Mouse (Mus musculus) MEL (cell line): ENCODE results near the gene Mccc2. TPM values are rescaled to one million over a fixed set of nuclear protein-coding genes. Genes with fewer than 3 reads are reported as not detected.

ENCODE experiments used
- DNase-seq: peaks from one replicate; pipeline ENCODE4 v3.0.0; 2011; ENCODE audit warnings: low read depth, low spot score
- H3K27ac ChIP-seq: 2 replicates; pipeline ENCODE4 v1.5.1; 2012; ENCODE audit warnings: low read depth, mild to moderate bottlenecking, control low read depth, low read length, moderate library complexity; ENCODE audit not compliant: control insufficient read depth
- H3K27me3 ChIP-seq, 2 experiments: fragments of 150-350 bp in 1 of 2; sonication (generic) in 1 of 2; 2 replicates each; pipeline ENCODE4 v1.6.1; 2012; ENCODE audit warnings: low read length in 2 of 2, mild to moderate bottlenecking in 2 of 2, improper control_type of control experiment in 1 of 2, moderate library complexity in 1 of 2; ENCODE audit not compliant: insufficient read depth in 2 of 2, control insufficient read depth in 1 of 2
- H3K36me3 ChIP-seq, 2 experiments: 2 replicates each; pipeline ENCODE4 v1.6.1; 2012 to 2014; ENCODE audit warnings: low read length in 2 of 2, improper control_type of control experiment in 1 of 2, inconsistent platforms in 1 of 2, mild to moderate bottlenecking in 1 of 2; ENCODE audit not compliant: insufficient read depth in 2 of 2, control insufficient read depth in 1 of 2
- H3K4me1 ChIP-seq, 2 experiments: fragments of 150-350 bp in 1 of 2; sonication (generic) in 1 of 2; 2 replicates each; pipeline ENCODE4 v1.6.1; 2012; ENCODE audit warnings: low read length in 2 of 2, improper control_type of control experiment in 1 of 2, mild to moderate bottlenecking in 1 of 2; ENCODE audit not compliant: insufficient read depth in 2 of 2, control insufficient read depth in 1 of 2
- H3K4me3 ChIP-seq, 2 experiments: fragments of 150-350 bp in 1 of 2; sonication (generic) in 1 of 2; 2 replicates each; pipeline ENCODE4 v1.5.1; 2012; ENCODE audit warnings: low read depth in 2 of 2, low read length in 2 of 2, mild to moderate bottlenecking in 2 of 2, moderate library complexity in 2 of 2, control low read depth in 1 of 2, improper control_type of control experiment in 1 of 2; ENCODE audit not compliant: control insufficient read depth in 1 of 2, insufficient read depth in 1 of 2
- H3K79me2 ChIP-seq: 2 replicates; pipeline ENCODE4 v1.6.1; 2012; ENCODE audit warnings: mild to moderate bottlenecking, low read length, moderate library complexity; ENCODE audit not compliant: control insufficient read depth, poor library complexity, insufficient read depth
- H3K9ac ChIP-seq: 2 replicates; pipeline ENCODE4 v1.6.1; 2012; ENCODE audit warnings: low read depth, mild to moderate bottlenecking, control low read depth, low read length, moderate library complexity; ENCODE audit not compliant: control insufficient read depth, poor library complexity, severe bottlenecking
- H3K9me3 ChIP-seq: fragments of 150-350 bp; sonication (generic); replicated peaks from 2 replicates; pipeline ENCODE4 v1.6.1; 2012; ENCODE audit warnings: mild to moderate bottlenecking, low read length, improper control_type of control experiment, moderate library complexity; ENCODE audit not compliant: insufficient read depth
- BHLHE40 ChIP-seq: IDR thresholded peaks from 2 replicates; pipeline ENCODE4 v1.6.1; 2012; ENCODE audit warnings: low read depth, mild to moderate bottlenecking, inconsistent platforms, low read length, improper control_type of control experiment, borderline replicate concordance
- CHD2 ChIP-seq: IDR thresholded peaks from 2 replicates; pipeline ENCODE4 v1.6.1; 2011; ENCODE audit warnings: low read length, improper control_type of control experiment
- CTCF ChIP-seq, 3 experiments: IDR thresholded peaks in 2 of 3; conservative IDR thresholded peaks in 1 of 3; 2 replicates each; pipeline ENCODE4 v1.5.1; 2011 to 2012; ENCODE audit warnings: low read length in 3 of 3, low read depth in 2 of 3, mild to moderate bottlenecking in 2 of 3, improper control_type of control experiment in 1 of 3, inconsistent platforms in 1 of 3, mixed read lengths in 1 of 3, moderate library complexity in 1 of 3; ENCODE audit not compliant: control insufficient read depth in 1 of 3, insufficient read depth in 1 of 3, poor library complexity in 1 of 3, severe bottlenecking in 1 of 3
- E2F4 ChIP-seq: IDR thresholded peaks from 2 replicates; pipeline ENCODE4 v1.6.1; 2011; ENCODE audit warnings: low read depth, low read length, improper control_type of control experiment, borderline replicate concordance
- EP300 ChIP-seq, 2 experiments: IDR thresholded peaks; 2 replicates each; pipeline ENCODE4 v1.6.1; 2011; ENCODE audit warnings: improper control_type of control experiment in 2 of 2, low read length in 2 of 2, low read depth in 1 of 2, mild to moderate bottlenecking in 1 of 2
- JUND ChIP-seq: IDR thresholded peaks from 2 replicates; pipeline ENCODE4 v1.6.1; 2011; ENCODE audit warnings: low read depth, mild to moderate bottlenecking, improper control_type of control experiment, low read length
- KAT2A ChIP-seq: conservative IDR thresholded peaks from 2 replicates; pipeline ENCODE4 v1.6.1; 2012; ENCODE audit warnings: low read depth, low read length, improper control_type of control experiment, inconsistent platforms
- MAX ChIP-seq: IDR thresholded peaks from 2 replicates; pipeline ENCODE4 v1.6.1; 2011; ENCODE audit warnings: low read length, improper control_type of control experiment
- MAZ ChIP-seq: IDR thresholded peaks from 2 replicates; pipeline ENCODE4 v1.6.1; 2012; ENCODE audit warnings: low read depth, mild to moderate bottlenecking, inconsistent platforms, low read length, improper control_type of control experiment
- MYC ChIP-seq: IDR thresholded peaks from 2 replicates; pipeline ENCODE4 v1.6.1; 2011; ENCODE audit warnings: low read depth, mild to moderate bottlenecking, low read length, improper control_type of control experiment, moderate library complexity
- POLR2AphosphoS5 ChIP-seq: IDR thresholded peaks from 2 replicates; pipeline ENCODE4 v1.6.1; 2012; ENCODE audit warnings: low read depth, borderline replicate concordance, mild to moderate bottlenecking, inconsistent platforms, low read length, moderate library complexity, mixed read lengths
- RAD21 ChIP-seq: IDR thresholded peaks from 2 replicates; pipeline ENCODE4 v1.6.1; 2011; ENCODE audit warnings: mild to moderate bottlenecking, low read depth, low read length, improper control_type of control experiment
- RCOR1 ChIP-seq: IDR thresholded peaks from 2 replicates; pipeline ENCODE4 v1.6.1; 2012; ENCODE audit warnings: low read depth, mild to moderate bottlenecking, inconsistent platforms, low read length, improper control_type of control experiment
- SIN3A ChIP-seq: IDR thresholded peaks from 2 replicates; pipeline ENCODE4 v1.6.1; 2012; ENCODE audit warnings: low read length, improper control_type of control experiment, inconsistent platforms
- TAL1 ChIP-seq: IDR thresholded peaks from 2 replicates; pipeline ENCODE4 v1.6.1; 2012; ENCODE audit warnings: mild to moderate bottlenecking, inconsistent platforms, low read length, moderate library complexity, mixed read lengths
- TCF12 ChIP-seq: IDR thresholded peaks from 2 replicates; pipeline ENCODE4 v1.6.1; 2014; ENCODE audit warnings: low read depth, mild to moderate bottlenecking, inconsistent platforms, low read length, improper control_type of control experiment, moderate library complexity
- USF1 ChIP-seq: IDR thresholded peaks from 2 replicates; pipeline ENCODE4 v1.6.1; 2014; ENCODE audit warnings: low read depth, mild to moderate bottlenecking, inconsistent platforms, low read length, improper control_type of control experiment, moderate library complexity
- ZKSCAN1 ChIP-seq: IDR thresholded peaks from 2 replicates; pipeline ENCODE4 v1.6.1; 2012; ENCODE audit warnings: low read depth, mild to moderate bottlenecking, inconsistent platforms, low read length, improper control_type of control experiment, moderate library complexity
- ZNF384 ChIP-seq: IDR thresholded peaks from 2 replicates; pipeline ENCODE4 v1.6.1; 2012; ENCODE audit warnings: low read depth, mild to moderate bottlenecking, inconsistent platforms, low read length, improper control_type of control experiment
- polyA plus RNA-seq, 2 experiments: library from polyadenylated mRNA; stranded (reverse) in 1 of 2; unstranded in 1 of 2; fragments of >175 nt in 1 of 2; fragments of >200 nt in 1 of 2; gene quantifications; 2 replicates each; pipeline versions ENCODE4 v1.2.1 to v1.2.4; 2012; ENCODE audit warnings: low replicate concordance in 2 of 2, low read depth in 1 of 2; ENCODE audit not compliant: insufficient read length in 2 of 2, insufficient read depth in 1 of 2, missing spikeins in 1 of 2
- total RNA-seq: library from RNA; depleted of rRNA; stranded (reverse); fragments of 300-350 nt; gene quantifications from 2 replicates; pipeline ENCODE4 v1.2.3, GENCODE M21; 2012

Mccc2 gene
- total and polyA plus RNA-seq, 3 experiments: 22.6 to 28.7 TPM; not detected in 1

- H3K9me3 ChIP-seq: no peaks in the 10 kb centered on the region
- H3K4me3 ChIP-seq: no peak overlapping the region
- H3K9ac ChIP-seq: no peak overlapping the region
- TF ChIP-seq CHD2 (no peak), CTCF (IDR thresholded peaks at IDR 0.05 in 2 of 3, conservative IDR thresholded peaks at IDR 0.05 in 1 of 3; ENCODE audit: control insufficient read depth in 1 of 3, insufficient read depth in 1 of 3, low read depth in 2 of 3, low read length in 3 of 3, poor library complexity in 1 of 3, severe bottlenecking in 1 of 3) (no peak), TAL1 (no peak), ZKSCAN1 (no peak), MAZ (no peak), EP300 (IDR thresholded peaks at IDR 0.05; ENCODE audit: low read depth in 1 of 2, low read length in 2 of 2) (no peak), POLR2AphosphoS5 (no peak), USF1 (no peak), ZNF384 (no peak), RAD21 (no peak), MYC (no peak), E2F4 (no peak), RCOR1 (no peak), JUND (no peak), KAT2A (no peak), BHLHE40 (no peak), TCF12 (no peak), MAX (no peak)
- H3K4me1 ChIP-seq: no peaks in the 10 kb centered on the region
- H3K27ac ChIP-seq: no peak overlapping the region
- DNase-seq: no peak
- H3K36me3 ChIP-seq: no peaks in the 10 kb centered on the region; a peak in 1 of 4 replicates
- no peaks in the 10 kb centered on the region for H3K79me2 ChIP-seq
- no peaks in the 10 kb centered on the region for H3K27me3 ChIP-seq
These were observed 68.0 kb downstream of the Mccc2 start for GRCm38 (mm10) chr13:99947417-99947816.

DNA sequence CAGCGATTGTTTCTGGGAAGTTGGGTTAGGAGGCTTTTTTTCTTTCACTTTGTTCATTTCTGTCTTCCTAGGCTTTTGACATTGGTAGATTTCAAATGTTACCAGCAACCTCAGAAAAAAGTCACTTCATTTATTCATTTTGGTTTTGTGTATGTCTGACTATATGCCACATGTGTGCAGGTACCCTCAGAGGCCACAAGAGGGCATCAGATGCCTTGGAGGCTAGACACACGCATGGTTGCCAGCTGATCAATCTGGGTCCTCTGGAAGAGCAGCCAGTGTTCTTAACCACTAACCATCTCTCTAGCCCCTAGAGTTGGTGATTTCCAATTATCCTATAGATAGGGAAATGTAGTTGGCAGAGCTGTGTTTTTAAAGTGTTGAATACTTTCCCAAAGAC, 71.9 kb downstream of the Mccc2 start:
- peak; percentile 30 for DNase-seq
- H3K27ac ChIP-seq: no peak overlapping the region
- TF ChIP-seq RAD21 (peak; percentile 6; the same call in 1 of the 2 replicates), CTCF (IDR thresholded peaks at IDR 0.05 in 2 of 3, conservative IDR thresholded peaks at IDR 0.05 in 1 of 3; ENCODE audit: control insufficient read depth in 1 of 3, insufficient read depth in 1 of 3, low read depth in 2 of 3, low read length in 3 of 3, poor library complexity in 1 of 3, severe bottlenecking in 1 of 3) (peak; percentile 35 to 39 (median 38)), SIN3A (no peak)

More for the DNA sequence above, 71.9 kb downstream of the Mccc2 start:
- Histone ChIP-seq H3K79me2 (no peaks in the 10 kb centered on the region), H3K9me3 (no peaks in the 10 kb centered on the region), H3K36me3 (peaks cover 0 to 6% of the 10 kb centered on the region in 2 experiments; a peak in 2 of 4 replicates), H3K4me1 (peaks cover 0 to 8% of the 10 kb centered on the region in 2 experiments; a peak in 2 of 4 replicates), H3K27me3 (no peaks in the 10 kb centered on the region), H3K9ac (no peak overlapping the region), H3K4me3 (no peak overlapping the region)
